Mouse (Mus musculus) stomach, embryonic 16.5 days (tissue): ENCODE data around the gene Impdh1. TPM values are rescaled to one million over a fixed set of nuclear protein-coding genes. Genes with fewer than 3 reads are reported as not detected.

ENCODE experiments used
- ATAC-seq: fragments of 200-750 bp; cut with Nextera tagmentation; 2 replicates; pipeline ENCODE4 v1.8.0; 2017; ENCODE audit warnings: moderate number of reproducible peaks, moderate TSS enrichment; ENCODE audit not compliant: insufficient read depth, low FRiP score
- H3K27ac ChIP-seq: fragments of 300-500 bp; sonication (generic); 2 replicates; pipeline ENCODE4 v1.5.1; 2014; ENCODE audit warnings: low read length
- H3K27me3 ChIP-seq: fragments of 300-500 bp; sonication (generic); 2 replicates; pipeline ENCODE4 v1.6.1; 2014; ENCODE audit warnings: low read length, control low read depth, mixed read lengths; ENCODE audit not compliant: control insufficient read depth, insufficient read depth
- H3K36me3 ChIP-seq: fragments of 300-500 bp; sonication (generic); 2 replicates; pipeline ENCODE4 v1.6.1; 2014; ENCODE audit warnings: low read length; ENCODE audit not compliant: control insufficient read depth, insufficient read depth
- H3K4me1 ChIP-seq: fragments of 300-500 bp; sonication (generic); 2 replicates; pipeline ENCODE4 v1.6.1; 2014; ENCODE audit warnings: low read length, control low read depth, mixed read lengths; ENCODE audit not compliant: control insufficient read depth, insufficient read depth
- H3K4me2 ChIP-seq: fragments of 300-500 bp; sonication (generic); 2 replicates; pipeline ENCODE4 v1.6.1; 2014; ENCODE audit warnings: low read depth, low read length, mixed read lengths
- H3K4me3 ChIP-seq: fragments of 300-500 bp; sonication (generic); replicated peaks from 2 replicates; pipeline ENCODE4 v1.5.1; 2014; ENCODE audit warnings: mild to moderate bottlenecking, low read length
- H3K9ac ChIP-seq: fragments of 300-500 bp; sonication (generic); 2 replicates; pipeline ENCODE4 v1.6.1; 2014; ENCODE audit warnings: low read length
- H3K9me3 ChIP-seq: fragments of 300-500 bp; sonication (generic); replicated peaks from 2 replicates; pipeline ENCODE4 v1.6.1; 2016; ENCODE audit warnings: low read length, control low read depth; ENCODE audit not compliant: control insufficient read depth
- WGBS: fragments of 180-500 bp; shearing (Covaris S2); extraction: QIAGEN DNeasy Blood & Tissue Kit; methylation state at CpG from one replicate; pipeline ENCODE4 v1.1.7; 2014; 5-methylcytosine and 5-hydroxymethylcytosine counted together
- polyA plus RNA-seq: library from polyadenylated mRNA; unstranded; fragments of >200 nt; fragmentation: Nextera tagmentation; extraction: Ambion mirVana; gene quantifications from 2 replicates; pipeline ENCODE4 v1.2.1, GENCODE M21; 2015

The Impdh1 gene
- polyA plus RNA-seq, 1 experiment from 2014 or later, result 43.4 TPM

GRCm38 (mm10) chr6:29198309-29199222 lies 17.6 kb downstream of the Impdh1 start:
- Histone ChIP-seq H3K27ac (no peak overlapping the region), H3K36me3 (no peaks in the 10 kb centered on the region), H3K4me2 (peak overlapping the region; percentile 53), H3K4me3 (peak overlapping the region; percentile 38), H3K27me3 (0 out of 2 replicates have a peak, but pooled peaks cover 3% of the 10 kb centered on the region), H3K9ac (peak overlapping the region; percentile 24; the same call in 1 of the 2 replicates), H3K4me1 (no peaks in the 10 kb centered on the region), H3K9me3 (no peaks in the 10 kb centered on the region)
- 13% methylated on average over 25 of the region's 25 CpGs for WGBS
- ATAC-seq, result peak; percentile 76; the same call in 1 of the 2 replicates

- no peak overlapping the region for H3K4me2 ChIP-seq
- H3K9ac ChIP-seq, result no peak overlapping the region
- H3K4me3 ChIP-seq, result no peak overlapping the region
- no peak overlapping the region for H3K27ac ChIP-seq
- H3K36me3 ChIP-seq, result no peaks in the 10 kb centered on the region
- 79% methylated on average over 5 of the region's 5 CpGs for WGBS
- no peaks in the 10 kb centered on the region for H3K9me3 ChIP-seq
- H3K4me1 ChIP-seq, result no peaks in the 10 kb centered on the region
- ATAC-seq, result no peak
- H3K27me3 ChIP-seq, result 0 out of 2 replicates have a peak, but pooled peaks cover 3% of the 10 kb centered on the region
Measured at GRCm38 (mm10) chr6:29195846-29196698, 20.1 kb downstream of the Impdh1 start.

DNA sequence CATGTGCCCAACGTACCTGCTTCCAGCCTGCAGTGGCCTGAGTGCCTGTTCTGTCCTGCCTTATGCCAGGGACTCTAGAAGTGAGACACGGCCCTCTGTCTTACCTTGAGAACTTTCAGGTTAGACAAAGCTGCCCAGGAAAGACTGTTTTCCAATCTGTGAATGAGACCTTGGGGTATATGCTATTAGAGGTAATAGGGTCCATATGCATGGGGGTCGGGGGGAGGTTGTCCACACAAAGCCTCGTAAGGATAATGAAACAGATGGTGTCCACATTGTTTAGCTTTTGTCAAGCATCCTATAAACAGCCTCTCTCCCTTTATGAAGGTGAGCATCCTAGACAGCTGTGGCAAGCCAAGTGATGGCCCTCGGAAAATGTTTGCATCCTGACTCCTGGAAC lies 21.0 kb downstream of the Impdh1 start:
- Histone ChIP-seq H3K4me2 (no peak overlapping the region), H3K4me1 (no peaks in the 10 kb centered on the region), H3K4me3 (no peak overlapping the region), H3K27me3 (0 out of 2 replicates have a peak, but pooled peaks cover 3% of the 10 kb centered on the region), H3K9ac (no peak overlapping the region), H3K27ac (no peak overlapping the region), H3K36me3 (no peaks in the 10 kb centered on the region), H3K9me3 (no peaks in the 10 kb centered on the region)
- no peak for ATAC-seq
- 71% methylated on average over 5 of the region's 5 CpGs for WGBS

DNA sequence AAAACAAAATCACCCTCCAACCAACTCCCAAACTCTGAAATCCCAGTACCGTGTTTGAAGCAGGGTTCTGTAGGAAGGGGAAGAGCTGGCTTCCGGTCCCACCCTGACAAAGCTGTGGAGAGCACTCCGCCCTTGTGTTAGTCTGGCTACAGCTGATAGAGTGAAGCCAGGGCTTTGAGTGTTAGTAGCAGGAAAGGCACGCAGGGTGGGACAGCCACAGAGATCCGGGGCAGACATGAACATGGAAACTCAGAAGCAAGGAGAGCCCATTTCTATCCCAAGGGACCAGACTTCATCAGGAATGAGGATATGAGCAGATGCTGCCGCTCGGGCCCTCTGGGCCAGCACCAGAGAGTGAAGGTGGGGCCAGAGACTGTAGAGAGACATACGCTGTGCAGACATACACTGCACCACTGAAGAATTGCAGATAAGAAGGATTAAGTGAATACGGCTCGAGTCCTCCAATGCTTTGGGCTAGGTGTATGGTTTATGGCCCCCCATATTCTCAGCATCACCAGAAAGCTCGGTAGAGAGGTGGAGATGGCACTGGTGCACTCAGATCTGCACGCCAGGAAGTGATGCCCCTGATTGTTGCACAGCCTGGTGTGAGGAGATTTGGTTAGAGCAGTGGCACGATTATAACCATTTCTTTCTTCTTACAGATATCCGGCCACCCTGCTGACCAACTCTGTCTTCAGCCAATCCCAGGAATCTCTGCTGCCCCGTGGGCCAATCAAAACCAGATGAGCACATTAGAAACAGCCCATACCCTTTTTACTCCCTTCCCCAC lies 22.0 kb downstream of the Impdh1 start:
- no peaks in the 10 kb centered on the region for H3K4me1 ChIP-seq
- no peak overlapping the region for H3K4me3 ChIP-seq
- no peak overlapping the region for H3K4me2 ChIP-seq
- H3K27ac ChIP-seq, result no peak overlapping the region
- no peaks in the 10 kb centered on the region for H3K9me3 ChIP-seq
- WGBS, result 58% methylated on average over 15 of the region's 15 CpGs
- no peak overlapping the region for H3K9ac ChIP-seq
- H3K27me3 ChIP-seq, result 0 out of 2 replicates have a peak, but pooled peaks cover 3% of the 10 kb centered on the region
- no peak for ATAC-seq
- no peaks in the 10 kb centered on the region for H3K36me3 ChIP-seq

DNA sequence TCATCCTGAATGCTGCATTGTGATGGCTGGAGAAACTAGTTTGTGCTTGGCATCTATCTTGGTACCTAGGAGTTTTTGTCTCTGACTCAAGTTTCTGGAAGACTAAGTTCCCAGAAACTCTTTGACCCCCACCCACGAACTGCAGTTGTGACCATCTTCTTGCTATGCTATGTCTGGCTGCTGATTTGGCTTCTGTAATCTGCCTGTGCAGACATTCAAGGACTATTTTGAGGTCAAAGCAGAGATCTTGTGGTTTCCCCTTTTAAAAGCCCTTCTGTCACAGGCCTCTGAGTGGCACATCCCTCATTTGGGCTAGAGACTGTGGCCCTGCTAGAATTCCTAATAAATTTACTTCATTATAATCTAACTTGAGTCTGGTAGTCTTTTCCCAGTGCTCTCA lies 28.2 kb downstream of the Impdh1 start:
- Histone ChIP-seq H3K27ac (no peak overlapping the region), H3K9me3 (no peaks in the 10 kb centered on the region), H3K4me1 (no peaks in the 10 kb centered on the region), H3K4me3 (no peak overlapping the region), H3K27me3 (no peaks in the 10 kb centered on the region), H3K9ac (no peak overlapping the region), H3K36me3 (no peaks in the 10 kb centered on the region), H3K4me2 (no peak overlapping the region)
- no peak for ATAC-seq
- 58% methylated on average over 1 of the region's 1 CpGs for WGBS

GRCm38 (mm10) chr6:29179843-29180242 lies 36.3 kb downstream of the Impdh1 start:
- no peak for ATAC-seq
- Histone ChIP-seq H3K9ac (no peak overlapping the region), H3K4me3 (peak overlapping the region; percentile 56), H3K4me1 (0 out of 2 replicates have a peak, but pooled peaks cover 3% of the 10 kb centered on the region), H3K9me3 (no peaks in the 10 kb centered on the region), H3K27ac (no peak overlapping the region), H3K36me3 (no peaks in the 10 kb centered on the region), H3K27me3 (peaks cover 3% of the 10 kb centered on the region; the same call in 1 of the 2 replicates), H3K4me2 (peak overlapping the region; percentile 95)
- WGBS, result 57% methylated on average over 8 of the region's 8 CpGs

DNA sequence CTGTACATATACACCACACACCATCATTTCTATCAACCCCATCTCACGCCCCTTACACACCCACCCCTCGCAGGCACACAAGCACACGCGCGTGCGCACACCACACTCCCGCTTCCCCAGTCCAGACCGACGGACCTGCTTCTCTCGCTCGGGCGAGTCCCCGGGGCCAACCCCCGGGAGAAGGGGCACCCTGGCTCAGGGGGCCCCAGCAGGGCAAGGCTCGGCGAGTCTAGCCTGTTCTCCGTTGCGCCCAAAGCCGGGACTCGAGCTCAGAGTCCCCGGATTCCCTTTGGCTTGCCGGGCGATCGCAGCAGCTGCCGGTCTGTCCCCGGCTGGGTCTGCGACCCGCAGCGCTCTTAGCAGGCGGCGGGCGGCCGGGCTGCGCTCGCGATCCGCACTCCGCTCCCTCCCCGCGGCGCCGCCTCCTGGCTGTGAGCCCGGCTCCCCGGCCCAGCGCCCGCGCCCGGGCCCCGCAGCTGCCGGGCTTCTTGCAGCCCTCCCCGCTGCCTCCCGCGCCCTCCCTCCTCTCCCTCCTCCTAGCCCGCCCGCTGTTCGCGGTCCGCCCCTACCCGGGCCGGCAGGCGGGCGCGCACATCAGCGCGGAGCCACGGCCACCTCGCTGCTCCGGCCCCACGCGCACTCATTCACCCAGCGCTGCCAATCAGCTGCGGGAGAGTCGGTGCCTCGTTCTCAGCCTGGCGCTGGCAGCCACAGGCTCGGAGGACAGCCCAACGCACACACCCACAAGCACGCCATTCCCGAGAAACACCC lies 37.1 kb downstream of the Impdh1 start, which contains the start of gene Prrt4:
Prrt4 (minus strand) TSS at position 697 of the 771 bp plus-strand sequence.
- Histone ChIP-seq H3K36me3 (no peaks in the 10 kb centered on the region), H3K4me2 (peak within 1 kb of the TSS; percentile 95), H3K9me3 (no peaks in the 10 kb centered on the region), H3K9ac (peak within 1 kb of the TSS; percentile 75), H3K4me1 (0 out of 2 replicates have a peak, but pooled peaks cover 3% of the 10 kb centered on the region), H3K4me3 (peak within 1 kb of the TSS; percentile 56), H3K27ac (no peak within 1 kb of the TSS), H3K27me3 (peaks cover 3% of the 10 kb centered on the region; the same call in 1 of the 2 replicates)
- WGBS, result under 1% methylated on average over 71 of the region's 79 CpGs
- ATAC-seq, result peak; percentile 76; the same call in 1 of the 2 replicates
